Mouse (Mus musculus): ENCODE results near the gene Immp2l. TPM values are rescaled to one million over a fixed set of nuclear protein-coding genes. Genes with fewer than 3 reads are reported as not detected.

Immp2l gene
- polyA plus RNA-seq, 1 experiment = 9.6 TPM

DNA sequence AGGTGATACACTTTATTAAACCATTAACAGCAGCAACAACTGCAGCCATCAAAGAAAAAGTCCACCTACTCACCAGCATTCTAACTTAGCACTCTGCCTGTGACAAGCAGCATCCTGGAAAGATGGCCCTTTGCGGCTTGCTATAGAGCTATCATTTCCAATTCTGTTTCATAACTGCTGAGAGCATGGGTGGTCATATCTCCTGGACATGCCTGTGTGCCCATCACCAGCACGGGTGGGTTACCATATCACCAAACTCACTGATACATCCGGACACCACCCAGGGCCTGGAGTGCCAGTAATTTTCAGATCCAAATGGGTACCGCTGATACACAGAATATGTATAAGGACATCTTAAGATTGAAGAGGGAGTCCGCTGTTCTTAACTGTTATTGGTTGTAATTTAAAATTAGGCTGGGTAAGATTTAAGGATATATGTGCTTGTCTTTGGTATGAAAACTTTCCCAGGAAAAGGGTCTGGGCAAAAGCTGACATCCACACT lies 459.3 kb downstream of the Immp2l start:
- Histone ChIP-seq H3ac (ENCODE audit: control insufficient read depth, insufficient read length) (no peak overlapping the region), H3K79me2 (ENCODE audit: control insufficient read depth, insufficient read depth) (no peaks in the 10 kb centered on the region), H3K36me3 (ENCODE audit: control insufficient read depth, insufficient read depth) (no peaks in the 10 kb centered on the region), H3K4me3 (no peak overlapping the region), H3K4me2 (ENCODE audit: low read depth) (no peak overlapping the region), H3K27me3 (ENCODE audit: control insufficient read depth, insufficient read depth, insufficient read length) (no peaks in the 10 kb centered on the region)
- no peak for TF ChIP-seq MYOD1 (IDR thresholded peaks at IDR 0.05; ENCODE audit: control insufficient read depth in 1 of 3, insufficient read length in 2 of 3, low read depth in 2 of 3)
- TF ChIP-seq SRF (IDR thresholded peaks at IDR 0.05; ENCODE audit: control insufficient read depth, insufficient read length, low read depth) = no peak
- TF ChIP-seq TCF3 (IDR thresholded peaks at IDR 0.05; ENCODE audit: insufficient read length, low read depth) = no peak
- no peak for TF ChIP-seq POLR2AphosphoS2 (IDR thresholded peaks at IDR 0.05; ENCODE audit: insufficient read length, low read depth)
- no peak for TF ChIP-seq POLR2A (IDR thresholded peaks at IDR 0.05; ENCODE audit: insufficient read length, low read depth)
- TF ChIP-seq E2F4 (IDR thresholded peaks at IDR 0.05; ENCODE audit: insufficient read depth) = no peak
- TF ChIP-seq REST (IDR thresholded peaks at IDR 0.05; ENCODE audit: insufficient read depth, insufficient read length) = no peak
- no peak for TF ChIP-seq MAX (IDR thresholded peaks at IDR 0.05; ENCODE audit: low read depth)

DNA sequence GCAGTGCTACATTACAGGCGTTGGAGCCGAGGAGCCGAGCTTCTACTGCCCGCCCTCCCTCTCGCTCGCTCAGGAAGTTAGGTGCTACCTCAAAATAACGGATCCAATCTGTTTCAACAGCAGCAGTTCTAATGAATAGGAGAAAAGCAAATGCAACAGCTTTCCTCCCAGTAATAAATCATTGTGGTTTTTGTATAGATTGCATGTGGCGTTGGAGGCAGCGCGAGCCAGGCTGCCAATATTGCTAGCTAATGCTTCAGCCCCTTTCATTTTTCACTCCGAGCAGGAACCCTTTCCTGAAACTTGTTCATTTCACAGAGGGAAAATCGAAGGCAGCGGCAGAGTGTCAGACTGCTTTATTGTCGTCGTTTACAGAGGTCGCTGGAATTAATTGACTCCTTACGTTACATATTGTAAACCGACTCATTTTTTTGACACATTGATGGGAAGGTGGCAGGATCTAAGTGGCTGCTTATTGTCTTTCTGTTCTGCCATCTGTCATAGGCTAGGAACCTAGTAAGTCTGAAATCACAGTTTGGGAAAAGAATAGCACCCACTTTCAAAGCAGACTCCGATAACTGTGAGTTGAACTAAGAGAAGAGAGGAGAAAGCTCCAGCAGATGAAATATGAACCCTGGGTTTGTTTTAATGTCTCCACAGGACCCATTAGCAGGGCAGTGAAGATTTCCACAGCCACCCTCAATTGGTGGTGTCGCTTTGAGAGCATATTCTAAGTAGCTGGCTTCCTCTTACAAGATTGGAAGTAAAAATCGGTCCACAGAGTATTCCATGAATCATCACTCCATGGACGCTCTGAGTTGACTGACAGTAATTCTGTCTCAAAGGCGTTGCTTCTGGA lies 459.9 kb downstream of the Immp2l start:
- Histone ChIP-seq H3K36me3 (ENCODE audit: control insufficient read depth, insufficient read depth) (no peaks in the 10 kb centered on the region), H3K4me2 (ENCODE audit: low read depth) (peak overlapping the region; percentile 88), H3K79me2 (ENCODE audit: control insufficient read depth, insufficient read depth) (no peaks in the 10 kb centered on the region), H3ac (ENCODE audit: control insufficient read depth, insufficient read length) (no peak overlapping the region), H3K4me3 (no peak overlapping the region), H3K27me3 (ENCODE audit: control insufficient read depth, insufficient read depth, insufficient read length) (no peaks in the 10 kb centered on the region)
- no peak for TF ChIP-seq MAX (IDR thresholded peaks at IDR 0.05; ENCODE audit: low read depth)
- TF ChIP-seq MYOD1 (IDR thresholded peaks at IDR 0.05; ENCODE audit: control insufficient read depth in 1 of 3, insufficient read length in 2 of 3, low read depth in 2 of 3) = no peak
- no peak for TF ChIP-seq USF1 (IDR thresholded peaks at IDR 0.05; ENCODE audit: low read depth)
- no peak for TF ChIP-seq POLR2A (IDR thresholded peaks at IDR 0.05; ENCODE audit: insufficient read length, low read depth)
- no peak for TF ChIP-seq CEBPB (IDR thresholded peaks at IDR 0.05; ENCODE audit: insufficient read depth, poor library complexity, severe bottlenecking)
- no peak for TF ChIP-seq E2F4 (IDR thresholded peaks at IDR 0.05; ENCODE audit: insufficient read depth)
- TF ChIP-seq TCF3 (IDR thresholded peaks at IDR 0.05; ENCODE audit: insufficient read length, low read depth) = no peak
- no peak for TF ChIP-seq REST (IDR thresholded peaks at IDR 0.05; ENCODE audit: insufficient read depth, insufficient read length)
- no peak for TF ChIP-seq SRF (IDR thresholded peaks at IDR 0.05; ENCODE audit: control insufficient read depth, insufficient read length, low read depth)
- TF ChIP-seq TCF12 (IDR thresholded peaks at IDR 0.05; ENCODE audit: insufficient read depth, poor library complexity, severe bottlenecking) = no peak
- no peak for TF ChIP-seq MYOG (IDR thresholded peaks at IDR 0.05; ENCODE audit: control insufficient read depth in 1 of 3, insufficient read depth in 1 of 3, insufficient read length in 2 of 3, low read depth in 2 of 3)
- TF ChIP-seq POLR2AphosphoS2 (IDR thresholded peaks at IDR 0.05; ENCODE audit: insufficient read length, low read depth) = no peak

DNA sequence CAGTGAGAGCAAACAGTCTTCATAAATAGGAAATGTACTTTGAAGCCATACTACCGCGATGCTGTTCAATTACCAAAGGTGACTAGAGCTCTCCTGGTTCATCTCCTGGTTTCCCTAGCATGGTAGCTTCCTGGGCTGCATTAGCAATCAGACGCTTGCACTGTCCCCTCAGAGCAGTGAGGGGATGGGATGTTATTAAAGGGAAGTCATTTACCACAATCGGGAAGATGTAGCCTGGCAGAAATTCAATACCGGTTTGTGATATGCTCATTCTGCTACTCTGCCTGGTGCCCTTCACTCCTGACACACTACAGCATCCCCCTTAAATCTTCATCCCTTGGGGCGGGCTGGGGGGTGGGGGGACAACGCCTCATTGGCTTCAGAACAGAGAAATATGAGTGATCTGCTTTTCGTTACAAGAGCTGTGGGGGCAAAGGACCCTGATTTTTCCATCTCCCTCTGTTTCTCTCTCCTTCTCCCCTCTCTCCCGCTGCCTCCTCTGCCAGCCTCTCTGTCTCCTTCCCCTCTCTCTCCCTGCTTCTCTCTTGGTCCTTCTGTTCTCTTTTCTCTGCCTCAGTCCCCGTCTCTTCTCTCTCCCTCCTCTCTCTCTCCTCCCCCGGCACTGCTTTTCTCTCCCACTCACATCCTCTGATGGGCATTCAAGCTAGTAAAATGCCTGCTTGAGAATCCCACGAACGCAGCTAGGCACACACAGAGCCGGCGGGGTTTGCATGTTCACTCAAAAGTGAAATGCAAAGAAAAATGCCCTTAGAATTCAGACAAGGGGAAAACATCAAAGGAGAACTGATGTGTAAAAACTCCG lies 461.0 kb downstream of the Immp2l start:
- Histone ChIP-seq H3K27me3 (ENCODE audit: control insufficient read depth, insufficient read depth, insufficient read length) (no peaks in the 10 kb centered on the region), H3K4me3 (peak overlapping the region; percentile 13), H3K4me2 (ENCODE audit: low read depth) (peak overlapping the region; percentile 88), H3K79me2 (ENCODE audit: control insufficient read depth, insufficient read depth) (no peaks in the 10 kb centered on the region), H3ac (ENCODE audit: control insufficient read depth, insufficient read length) (no peak overlapping the region), H3K36me3 (ENCODE audit: control insufficient read depth, insufficient read depth) (no peaks in the 10 kb centered on the region)
- TF ChIP-seq MYOG (IDR thresholded peaks at IDR 0.05; ENCODE audit: control insufficient read depth in 1 of 3, insufficient read depth in 1 of 3, insufficient read length in 2 of 3, low read depth in 2 of 3) (no peak), REST (IDR thresholded peaks at IDR 0.05; ENCODE audit: insufficient read depth, insufficient read length) (no peak), MAX (IDR thresholded peaks at IDR 0.05; ENCODE audit: low read depth) (no peak), MYOD1 (IDR thresholded peaks at IDR 0.05; ENCODE audit: control insufficient read depth in 1 of 3, insufficient read length in 2 of 3, low read depth in 2 of 3) (no peak), TCF12 (IDR thresholded peaks at IDR 0.05; ENCODE audit: insufficient read depth, poor library complexity, severe bottlenecking) (no peak), POLR2AphosphoS2 (IDR thresholded peaks at IDR 0.05; ENCODE audit: insufficient read length, low read depth) (no peak), POLR2A (IDR thresholded peaks at IDR 0.05; ENCODE audit: insufficient read length, low read depth) (no peak), SRF (IDR thresholded peaks at IDR 0.05; ENCODE audit: control insufficient read depth, insufficient read length, low read depth) (no peak), CEBPB (IDR thresholded peaks at IDR 0.05; ENCODE audit: insufficient read depth, poor library complexity, severe bottlenecking) (no peak), USF1 (IDR thresholded peaks at IDR 0.05; ENCODE audit: low read depth) (no peak), E2F4 (IDR thresholded peaks at IDR 0.05; ENCODE audit: insufficient read depth) (no peak), TCF3 (IDR thresholded peaks at IDR 0.05; ENCODE audit: insufficient read length, low read depth) (no peak)

DNA sequence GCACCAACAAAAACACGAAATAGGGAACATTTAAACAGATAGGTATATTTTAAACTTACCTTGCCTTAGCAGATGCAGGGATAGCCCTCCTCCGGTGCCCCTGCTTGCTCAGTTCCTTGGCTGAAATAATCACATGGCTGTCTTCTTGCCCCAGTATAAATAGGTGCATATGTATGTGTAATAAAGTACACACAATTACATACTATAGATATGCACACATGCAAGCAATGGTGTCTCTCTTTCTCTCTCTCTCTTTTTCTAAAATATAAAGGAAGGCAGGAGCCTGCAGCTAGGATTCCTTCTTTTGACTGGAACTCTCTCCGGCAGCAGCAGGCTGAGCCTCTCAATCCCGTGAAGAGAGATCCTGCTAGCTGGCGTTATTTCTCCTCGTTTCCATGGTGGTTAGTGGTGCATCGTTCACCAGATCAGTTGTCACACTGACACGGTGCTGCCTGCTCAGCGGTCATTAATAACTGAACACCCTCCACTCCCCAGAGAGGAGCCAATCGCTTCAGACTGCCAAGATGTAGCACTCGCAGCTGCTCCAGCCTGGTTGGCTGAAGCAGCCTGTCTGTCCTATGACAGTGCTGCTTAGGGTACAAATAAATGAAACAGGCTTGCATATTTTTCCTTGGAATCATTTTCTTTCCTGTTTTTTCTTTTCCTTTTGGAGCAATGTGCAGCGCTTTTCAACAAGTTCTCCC lies 461.8 kb downstream of the Immp2l start:
- Histone ChIP-seq H3K27me3 (ENCODE audit: control insufficient read depth, insufficient read depth, insufficient read length) (no peaks in the 10 kb centered on the region), H3K4me3 (peak overlapping the region; percentile 13), H3K36me3 (ENCODE audit: control insufficient read depth, insufficient read depth) (no peaks in the 10 kb centered on the region), H3ac (ENCODE audit: control insufficient read depth, insufficient read length) (no peak overlapping the region), H3K4me2 (ENCODE audit: low read depth) (peak overlapping the region; percentile 88), H3K79me2 (ENCODE audit: control insufficient read depth, insufficient read depth) (no peaks in the 10 kb centered on the region)
- TF ChIP-seq MYOD1 (IDR thresholded peaks at IDR 0.05; ENCODE audit: control insufficient read depth in 1 of 3, insufficient read length in 2 of 3, low read depth in 2 of 3) (no peak), MAX (IDR thresholded peaks at IDR 0.05; ENCODE audit: low read depth) (no peak), TCF12 (IDR thresholded peaks at IDR 0.05; ENCODE audit: insufficient read depth, poor library complexity, severe bottlenecking) (no peak), TCF3 (IDR thresholded peaks at IDR 0.05; ENCODE audit: insufficient read length, low read depth) (no peak), POLR2AphosphoS2 (IDR thresholded peaks at IDR 0.05; ENCODE audit: insufficient read length, low read depth) (no peak)

Measured in myocyte (in vitro differentiated cells).